Mouse (Mus musculus) forebrain, embryonic 11.5 days (tissue): ENCODE measurements around the gene P2rx1. TPM values are rescaled to one million over a fixed set of nuclear protein-coding genes. Genes with fewer than 3 reads are reported as not detected.

Source experiments
- ATAC-seq: fragments of 200-750 bp; cut with Nextera tagmentation; replicated peaks from 2 replicates; pipeline ENCODE4 v1.8.0; 2017; ENCODE audit warnings: moderate TSS enrichment; ENCODE audit not compliant: low FRiP score
- DNase-seq: peaks from one replicate; pipeline ENCODE4 v3.0.0-alpha.2; 2017; ENCODE audit warnings: low spot score
- H3K27ac ChIP-seq: fragments of 300-500 bp; sonication (generic); 2 replicates; pipeline ENCODE4 v1.5.1; 2014; ENCODE audit warnings: low read depth, low read length
- H3K27me3 ChIP-seq: fragments of 300-500 bp; sonication (generic); 2 replicates; pipeline ENCODE4 v1.6.1; 2014; ENCODE audit warnings: mild to moderate bottlenecking, low read length, mixed read lengths; ENCODE audit not compliant: control insufficient read depth, insufficient read depth
- H3K36me3 ChIP-seq: fragments of 300-500 bp; sonication (generic); 2 replicates; pipeline ENCODE4 v1.6.1; 2014; ENCODE audit warnings: mild to moderate bottlenecking, low read length, moderate library complexity, mixed read lengths; ENCODE audit not compliant: control insufficient read depth, insufficient read depth
- H3K4me1 ChIP-seq: fragments of 300-500 bp; sonication (generic); replicated peaks from 2 replicates; pipeline ENCODE4 v1.6.1; 2014; ENCODE audit warnings: low read length, mixed read lengths; ENCODE audit not compliant: control insufficient read depth, insufficient read depth
- H3K4me2 ChIP-seq: fragments of 300-500 bp; sonication (generic); 2 replicates; pipeline ENCODE4 v1.6.1; 2014; ENCODE audit warnings: low read depth, mild to moderate bottlenecking, low read length, moderate library complexity, mixed read lengths; ENCODE audit not compliant: severe bottlenecking
- H3K4me3 ChIP-seq: fragments of 300-500 bp; sonication (generic); 2 replicates; pipeline ENCODE4 v1.5.1; 2014; ENCODE audit warnings: low read depth, low read length
- H3K9ac ChIP-seq: fragments of 300-500 bp; sonication (generic); 2 replicates; pipeline ENCODE4 v1.6.1; 2014; ENCODE audit warnings: low read length
- H3K9me3 ChIP-seq: fragments of 300-500 bp; sonication (generic); 2 replicates; pipeline ENCODE4 v1.6.1; 2016; ENCODE audit warnings: low read length, mixed read lengths; ENCODE audit not compliant: control insufficient read depth
- WGBS: fragments of 180-500 bp; shearing (Covaris S2); extraction: QIAGEN DNeasy Blood & Tissue Kit; methylation state at CpG from one replicate; pipeline ENCODE4 v1.1.7; 2014; 5-methylcytosine and 5-hydroxymethylcytosine counted together
- polyA plus RNA-seq: library from polyadenylated mRNA; unstranded; fragments of >200 nt; fragmentation: Nextera tagmentation; extraction: Ambion mirVana; gene quantifications from 2 replicates; pipeline ENCODE4 v1.2.1, GENCODE M21; 2014

The P2rx1 gene
- polyA plus RNA-seq, 1 experiment from 2014 or later = 1.1 TPM

DNA sequence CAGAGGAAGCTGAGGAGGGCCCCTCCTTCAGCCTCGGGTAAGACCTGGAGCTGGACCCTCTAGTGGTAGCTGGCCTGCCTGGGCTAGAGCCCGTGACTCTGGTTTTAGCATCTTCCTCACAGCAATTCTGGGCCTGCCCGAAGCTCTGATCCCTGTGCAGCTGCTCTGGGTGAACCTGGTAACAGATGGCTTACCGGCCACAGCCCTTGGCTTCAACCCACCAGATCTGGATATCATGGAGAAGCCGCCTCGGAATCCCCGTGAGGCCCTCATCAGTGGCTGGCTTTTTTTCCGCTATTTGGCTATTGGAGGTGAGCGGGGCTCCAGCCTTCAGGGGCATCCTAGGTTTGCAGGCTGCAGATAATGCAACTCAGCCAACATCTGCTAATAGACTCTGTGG, 16.4 kb upstream of the P2rx1 start:
- H3K4me2 ChIP-seq = no peak overlapping the region
- DNase-seq = no peak
- no peaks in the 10 kb centered on the region for H3K27me3 ChIP-seq
- ATAC-seq = no peak
- no peaks in the 10 kb centered on the region for H3K9me3 ChIP-seq
- no peak overlapping the region for H3K27ac ChIP-seq
- H3K9ac ChIP-seq = no peak overlapping the region
- H3K36me3 ChIP-seq = no peaks in the 10 kb centered on the region
- H3K4me1 ChIP-seq = no peaks in the 10 kb centered on the region
- WGBS = 84% methylated on average over 9 of the region's 9 CpGs
- no peak overlapping the region for H3K4me3 ChIP-seq

DNA sequence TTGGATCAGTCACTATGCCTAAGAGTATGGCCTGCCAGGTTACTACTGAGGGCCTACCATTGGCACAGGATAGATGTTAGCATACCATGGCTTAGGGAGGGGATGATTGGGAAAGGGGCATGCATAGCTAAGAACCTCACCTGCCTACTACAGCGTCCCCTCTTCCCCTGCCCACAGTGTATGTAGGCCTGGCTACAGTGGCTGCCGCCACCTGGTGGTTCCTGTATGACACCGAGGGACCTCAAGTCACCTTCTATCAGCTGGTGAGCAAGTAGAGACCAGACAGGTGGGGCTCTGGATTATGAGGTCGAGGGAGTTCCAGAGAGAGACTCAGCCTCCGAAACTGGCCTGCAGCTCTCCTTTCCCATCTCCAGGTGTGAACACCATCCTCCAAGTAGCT, 15.6 kb upstream of the P2rx1 start:
- no peak overlapping the region for H3K9ac ChIP-seq
- WGBS = 47% methylated on average over 5 of the region's 5 CpGs
- no peaks in the 10 kb centered on the region for H3K27me3 ChIP-seq
- H3K9me3 ChIP-seq = no peaks in the 10 kb centered on the region
- no peak overlapping the region for H3K27ac ChIP-seq
- no peak overlapping the region for H3K4me3 ChIP-seq
- no peak for DNase-seq
- no peaks in the 10 kb centered on the region for H3K4me1 ChIP-seq
- no peaks in the 10 kb centered on the region for H3K36me3 ChIP-seq
- ATAC-seq = no peak
- no peak overlapping the region for H3K4me2 ChIP-seq

DNA sequence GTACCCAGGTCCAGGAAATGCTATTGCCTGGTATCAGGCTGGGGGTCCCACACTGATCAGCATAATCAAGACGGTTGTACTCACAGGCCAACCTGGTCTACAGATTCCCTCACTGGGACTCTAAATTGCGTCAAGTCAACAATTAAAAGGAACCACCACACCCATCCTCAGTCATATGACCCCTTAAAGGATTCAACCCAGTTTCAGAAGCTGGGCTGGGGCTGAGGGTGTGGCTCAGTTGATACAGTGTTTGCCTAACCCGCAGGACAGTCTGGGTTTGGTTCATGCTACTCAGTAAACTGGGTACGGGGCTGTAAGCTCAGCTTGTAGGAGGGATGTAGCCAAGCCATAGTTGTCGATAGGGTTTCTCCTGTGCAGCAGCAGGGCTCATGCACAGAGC, 12.2 kb upstream of the P2rx1 start:
- H3K36me3 ChIP-seq = no peaks in the 10 kb centered on the region
- no peaks in the 10 kb centered on the region for H3K27me3 ChIP-seq
- ATAC-seq = no peak
- no peaks in the 10 kb centered on the region for H3K9me3 ChIP-seq
- no peak for DNase-seq
- no peak overlapping the region for H3K27ac ChIP-seq
- H3K9ac ChIP-seq = no peak overlapping the region
- WGBS = 85% methylated on average over 5 of the region's 5 CpGs
- H3K4me3 ChIP-seq = no peak overlapping the region
- no peaks in the 10 kb centered on the region for H3K4me1 ChIP-seq
- H3K4me2 ChIP-seq = no peak overlapping the region

GRCm38 (mm10) chr11:72987234-72987633, 11.7 kb upstream of the P2rx1 start:
- ATAC-seq = no peak
- Histone ChIP-seq H3K9me3 (no peaks in the 10 kb centered on the region), H3K9ac (no peak overlapping the region), H3K27me3 (no peaks in the 10 kb centered on the region), H3K4me1 (no peaks in the 10 kb centered on the region), H3K36me3 (no peaks in the 10 kb centered on the region), H3K4me3 (no peak overlapping the region), H3K4me2 (no peak overlapping the region), H3K27ac (no peak overlapping the region)
- DNase-seq = no peak
- 78% methylated on average over 5 of the region's 5 CpGs for WGBS

DNA sequence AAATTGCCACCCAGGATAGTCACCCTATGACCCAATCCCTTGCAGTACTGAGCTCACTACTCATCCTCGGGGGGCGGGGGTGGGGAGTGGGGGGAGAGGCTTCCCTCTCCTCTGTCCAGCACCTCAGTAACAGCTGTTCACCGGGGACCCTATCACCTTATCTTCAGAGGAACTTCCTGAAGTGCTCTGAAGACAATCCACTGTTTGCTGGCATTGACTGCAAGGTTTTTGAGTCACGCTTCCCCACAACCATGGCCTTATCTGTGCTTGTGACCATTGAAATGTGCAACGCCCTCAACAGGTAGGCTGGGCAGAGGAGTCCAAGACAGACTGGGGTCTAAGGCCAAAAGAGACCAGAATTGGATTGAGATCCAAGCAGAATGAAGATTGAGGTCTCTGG, 11.1 kb upstream of the P2rx1 start:
- no peaks in the 10 kb centered on the region for H3K9me3 ChIP-seq

GRCm38 (mm10) chr11:72989044-72989443, 9.9 kb upstream of the P2rx1 start:
- DNase-seq (no peak), ATAC-seq (no peak)
- H3K36me3 ChIP-seq = no peaks in the 10 kb centered on the region
- H3K4me3 ChIP-seq = no peak overlapping the region
- no peak overlapping the region for H3K9ac ChIP-seq
- no peak overlapping the region for H3K27ac ChIP-seq
- H3K9me3 ChIP-seq = no peaks in the 10 kb centered on the region
- 83% methylated on average over 6 of the region's 6 CpGs for WGBS
- H3K4me1 ChIP-seq = no peaks in the 10 kb centered on the region
- H3K4me2 ChIP-seq = no peak overlapping the region
- no peaks in the 10 kb centered on the region for H3K27me3 ChIP-seq

More for the DNA sequence above, 11.1 kb upstream of the P2rx1 start:
- DNase-seq = no peak
- H3K27ac ChIP-seq = no peak overlapping the region
- no peaks in the 10 kb centered on the region for H3K27me3 ChIP-seq
- no peak overlapping the region for H3K9ac ChIP-seq
- H3K4me3 ChIP-seq = no peak overlapping the region
- no peak overlapping the region for H3K4me2 ChIP-seq
- WGBS = 84% methylated on average over 5 of the region's 5 CpGs
- ATAC-seq = no peak
- no peaks in the 10 kb centered on the region for H3K36me3 ChIP-seq
- no peaks in the 10 kb centered on the region for H3K4me1 ChIP-seq

DNA sequence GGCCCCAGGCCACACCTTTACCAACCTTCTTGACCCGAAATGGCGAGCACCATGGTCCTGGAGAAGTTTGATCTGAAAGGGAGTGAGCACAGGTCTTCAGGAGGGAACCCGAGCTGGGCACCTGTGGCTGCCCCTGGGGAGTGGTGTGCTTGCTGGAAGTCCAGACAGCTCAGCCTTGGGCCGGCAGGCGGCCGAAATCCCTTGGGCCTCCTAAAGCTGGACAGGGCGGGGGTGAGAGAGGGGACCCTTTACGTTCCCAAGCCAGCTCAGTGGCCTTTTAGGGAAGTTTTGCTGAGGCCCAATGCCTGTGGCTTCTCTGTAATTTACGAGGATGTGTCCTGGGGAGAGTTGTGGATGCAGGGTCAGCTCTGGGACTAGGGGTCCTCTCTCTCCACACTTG, 8.2 kb upstream of the P2rx1 start:
- DNase-seq = no peak
- H3K36me3 ChIP-seq = no peaks in the 10 kb centered on the region
- H3K9ac ChIP-seq = no peak overlapping the region
- WGBS = 78% methylated on average over 9 of the region's 9 CpGs
- ATAC-seq = no peak
- no peak overlapping the region for H3K4me2 ChIP-seq
- H3K4me1 ChIP-seq = no peaks in the 10 kb centered on the region
- no peaks in the 10 kb centered on the region for H3K9me3 ChIP-seq
- H3K27ac ChIP-seq = no peak overlapping the region
- H3K27me3 ChIP-seq = no peaks in the 10 kb centered on the region
- no peak overlapping the region for H3K4me3 ChIP-seq

DNA sequence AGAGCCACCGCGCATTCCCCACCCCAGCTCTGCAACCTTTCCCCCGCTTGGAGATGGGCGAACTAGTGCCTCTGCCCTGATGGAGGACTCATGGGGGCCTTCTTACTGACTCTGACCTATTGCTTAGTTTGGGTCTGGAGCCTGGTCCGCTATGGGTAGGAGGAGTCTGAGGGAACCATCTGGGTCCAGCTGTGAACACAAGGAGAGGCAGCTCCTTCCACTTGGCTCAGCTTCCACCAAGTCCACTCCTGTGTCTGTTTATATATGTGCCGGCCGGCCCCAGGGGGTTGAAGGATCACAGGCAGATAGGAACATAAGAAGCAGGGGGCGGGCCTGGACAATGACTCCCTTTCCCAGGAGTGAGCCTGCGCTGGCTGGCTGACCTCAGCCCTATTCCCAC, 6.9 kb upstream of the P2rx1 start:
- H3K9me3 ChIP-seq = no peaks in the 10 kb centered on the region
- DNase-seq (no peak), ATAC-seq (no peak)
- no peak overlapping the region for H3K4me2 ChIP-seq
- no peak overlapping the region for H3K4me3 ChIP-seq
- WGBS = 68% methylated on average over 9 of the region's 9 CpGs
- H3K36me3 ChIP-seq = no peaks in the 10 kb centered on the region
- H3K9ac ChIP-seq = no peak overlapping the region
- H3K27me3 ChIP-seq = no peaks in the 10 kb centered on the region
- no peak overlapping the region for H3K27ac ChIP-seq
- H3K4me1 ChIP-seq = no peaks in the 10 kb centered on the region

GRCm38 (mm10) chr11:72996346-72996745, 2.6 kb upstream of the P2rx1 start:
- Histone ChIP-seq H3K4me1 (no peaks in the 10 kb centered on the region), H3K27ac (no peak overlapping the region), H3K4me2 (no peak overlapping the region), H3K27me3 (no peaks in the 10 kb centered on the region), H3K9me3 (no peaks in the 10 kb centered on the region), H3K36me3 (no peaks in the 10 kb centered on the region), H3K4me3 (no peak overlapping the region), H3K9ac (no peak overlapping the region)
- ATAC-seq (no peak), DNase-seq (no peak)
- 88% methylated on average over 6 of the region's 6 CpGs for WGBS
